Mouse (Mus musculus) liver, embryonic 15.5 days (tissue): ENCODE measurements around the gene Dppa2. TPM values are rescaled to one million over a fixed set of nuclear protein-coding genes. Genes with fewer than 3 reads are reported as not detected.

Experiments
- ATAC-seq: fragments of 200-750 bp; cut with Nextera tagmentation; 2 replicates; pipeline ENCODE4 v1.8.0; 2017; ENCODE audit warnings: moderate number of reproducible peaks, mild to moderate bottlenecking, moderate library complexity; ENCODE audit not compliant: insufficient read depth
- H3K27ac ChIP-seq: fragments of 300-500 bp; sonication (generic); replicated peaks from 2 replicates; pipeline ENCODE4 v1.5.1; 2015; ENCODE audit warnings: mild to moderate bottlenecking, inconsistent platforms
- H3K27me3 ChIP-seq: fragments of 300-500 bp; sonication (generic); 2 replicates; pipeline ENCODE4 v1.6.1; 2015; ENCODE audit warnings: mild to moderate bottlenecking, inconsistent platforms
- H3K36me3 ChIP-seq: fragments of 300-500 bp; sonication (generic); replicated peaks from 2 replicates; pipeline ENCODE4 v1.6.1; 2015; ENCODE audit warnings: moderate library complexity, mild to moderate bottlenecking, inconsistent platforms
- H3K4me1 ChIP-seq: fragments of 300-500 bp; sonication (generic); replicated peaks from 2 replicates; pipeline ENCODE4 v1.6.1; 2015; ENCODE audit warnings: inconsistent platforms
- H3K4me2 ChIP-seq: fragments of 300-500 bp; sonication (generic); 2 replicates; pipeline ENCODE4 v1.6.1; 2015; ENCODE audit warnings: moderate library complexity, mild to moderate bottlenecking, inconsistent platforms
- H3K4me3 ChIP-seq: fragments of 300-500 bp; sonication (generic); replicated peaks from 2 replicates; pipeline ENCODE4 v1.5.1; 2015; ENCODE audit warnings: mild to moderate bottlenecking, inconsistent platforms
- H3K9ac ChIP-seq: fragments of 300-500 bp; sonication (generic); 2 replicates; pipeline ENCODE4 v1.6.1; 2015; ENCODE audit warnings: moderate library complexity, mild to moderate bottlenecking, inconsistent platforms
- H3K9me3 ChIP-seq: fragments of 300-500 bp; sonication (generic); replicated peaks from 2 replicates; pipeline ENCODE4 v1.6.1; 2016; ENCODE audit warnings: inconsistent platforms
- WGBS: fragments of 180-500 bp; shearing (Covaris S2); methylation state at CpG from one replicate; pipeline ENCODE4 v1.1.7; 2015; ENCODE audit warnings: mixed read lengths; ENCODE audit not compliant: insufficient replicate concordance; 5-methylcytosine and 5-hydroxymethylcytosine counted together
- polyA plus RNA-seq: library from polyadenylated mRNA; unstranded; fragments of >200 nt; fragmentation: Nextera tagmentation; extraction: Ambion mirVana; gene quantifications from 2 replicates; pipeline ENCODE4 v1.2.1, GENCODE M21; 2015

The Dppa2 gene
- polyA plus RNA-seq, 1 experiment from 2014 or later: not detected

GRCm38 (mm10) chr16:48347246-48347645 is 43.5 kb downstream of the Dppa2 start:
- ATAC-seq: no peak
- Histone ChIP-seq H3K27ac (no peak overlapping the region), H3K4me1 (no peaks in the 10 kb centered on the region), H3K36me3 (no peaks in the 10 kb centered on the region), H3K9me3 (no peaks in the 10 kb centered on the region), H3K4me2 (no peak overlapping the region), H3K9ac (no peak overlapping the region), H3K4me3 (no peak overlapping the region), H3K27me3 (no peaks in the 10 kb centered on the region)
- WGBS: 73% methylated on average over 1 of the region's 1 CpGs

- Histone ChIP-seq H3K9ac (no peak overlapping the region), H3K4me3 (no peak overlapping the region), H3K27me3 (no peaks in the 10 kb centered on the region), H3K4me1 (no peaks in the 10 kb centered on the region), H3K36me3 (no peaks in the 10 kb centered on the region), H3K27ac (no peak overlapping the region), H3K9me3 (no peaks in the 10 kb centered on the region), H3K4me2 (no peak overlapping the region)
- 71% methylated on average over 5 of the region's 5 CpGs for WGBS
- ATAC-seq: no peak
Measured at GRCm38 (mm10) chr16:48355716-48356115, 52.0 kb downstream of the Dppa2 start.

- Histone ChIP-seq H3K4me3 (no peak overlapping the region), H3K4me1 (no peaks in the 10 kb centered on the region), H3K9me3 (no peaks in the 10 kb centered on the region), H3K36me3 (no peaks in the 10 kb centered on the region), H3K27me3 (no peaks in the 10 kb centered on the region), H3K4me2 (no peak overlapping the region), H3K9ac (no peak overlapping the region), H3K27ac (no peak overlapping the region)
- 71% methylated on average over 1 of the region's 1 CpGs for WGBS
- ATAC-seq: no peak
Measured at GRCm38 (mm10) chr16:48356417-48356816, 52.7 kb downstream of the Dppa2 start.

GRCm38 (mm10) chr16:48360887-48361286 is 57.2 kb downstream of the Dppa2 start:
- WGBS: 79% methylated on average over 12 of the region's 12 CpGs
- Histone ChIP-seq H3K9ac (no peak overlapping the region), H3K4me3 (no peak overlapping the region), H3K4me1 (no peaks in the 10 kb centered on the region), H3K27me3 (no peaks in the 10 kb centered on the region), H3K27ac (no peak overlapping the region), H3K4me2 (no peak overlapping the region), H3K9me3 (no peaks in the 10 kb centered on the region), H3K36me3 (no peaks in the 10 kb centered on the region)
- no peak for ATAC-seq

GRCm38 (mm10) chr16:48366801-48367200 is 63.1 kb downstream of the Dppa2 start:
- no peak overlapping the region for H3K9ac ChIP-seq
- H3K27me3 ChIP-seq: no peaks in the 10 kb centered on the region
- no peak overlapping the region for H3K4me3 ChIP-seq
- H3K4me1 ChIP-seq: no peaks in the 10 kb centered on the region
- H3K9me3 ChIP-seq: no peaks in the 10 kb centered on the region
- no peak overlapping the region for H3K27ac ChIP-seq
- WGBS: 64% methylated on average over 5 of the region's 5 CpGs
- no peaks in the 10 kb centered on the region for H3K36me3 ChIP-seq
- H3K4me2 ChIP-seq: no peak overlapping the region
- ATAC-seq: no peak

GRCm38 (mm10) chr16:48368096-48368495 is 64.4 kb downstream of the Dppa2 start:
- Histone ChIP-seq H3K4me2 (no peak overlapping the region), H3K36me3 (no peaks in the 10 kb centered on the region), H3K4me1 (no peaks in the 10 kb centered on the region), H3K27me3 (no peaks in the 10 kb centered on the region), H3K9me3 (no peaks in the 10 kb centered on the region), H3K9ac (no peak overlapping the region), H3K27ac (no peak overlapping the region), H3K4me3 (no peak overlapping the region)
- no peak for ATAC-seq
- 85% methylated on average over 2 of the region's 2 CpGs for WGBS

Other genes with a start within 250 kb of the Dppa2 start
- gene Dppa4, start 20.2 kb upstream of the Dppa2 start, polyA plus RNA-seq: not detected in 2 replicates
- not detected in 2 replicates for gene Gm5485, start 108.5 kb downstream of the Dppa2 start, polyA plus RNA-seq
- gene Morc1, start 127.3 kb downstream of the Dppa2 start, polyA plus RNA-seq: not detected in 2 replicates